Mouse (Mus musculus) G1E (cell line): ENCODE results near the gene Ncbp1.
"Not testable (repeated sequence)": the region's sequence is repeated elsewhere in the genome, so short reads cannot be mapped to it uniquely, and the experiment has no call there.

Experiments
- CTCF ChIP-seq: IDR thresholded peaks from 2 replicates; pipeline ENCODE4 v1.5.1; 2012; ENCODE audit warnings: low read depth, low read length, inconsistent platforms, mixed read lengths
- POLR2AphosphoS5 ChIP-seq: IDR thresholded peaks from 2 replicates; pipeline ENCODE4 v1.6.1; 2012; ENCODE audit warnings: low read depth, low read length, inconsistent platforms; ENCODE audit not compliant: insufficient replicate concordance

DNA sequence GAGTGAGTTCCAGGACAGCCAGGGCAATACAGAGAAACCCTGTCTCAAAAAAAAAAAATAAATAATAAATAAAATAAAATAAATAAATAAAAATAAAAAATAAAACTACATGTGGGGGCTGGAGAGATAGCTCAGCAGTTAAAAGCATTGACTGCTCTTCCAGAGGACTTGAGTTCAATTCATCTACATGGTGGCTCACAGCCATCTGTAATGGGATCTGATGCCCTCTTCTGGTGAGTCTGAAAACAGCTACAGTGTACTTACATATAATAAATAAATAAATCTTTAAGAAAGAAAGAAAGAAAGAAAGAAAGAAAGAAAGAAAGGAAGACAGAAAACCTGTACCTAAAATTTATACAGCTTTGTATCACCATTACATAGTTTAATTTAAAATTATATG lies 53.6 kb downstream of the Ncbp1 start:
- not testable (repeated sequence) for TF ChIP-seq CTCF, POLR2AphosphoS5
